Mouse (Mus musculus) limb, embryonic 15.5 days (tissue): Measurements from ENCODE around the gene Ltc4s. TPM values are rescaled to one million over a fixed set of nuclear protein-coding genes. Genes with fewer than 3 reads are reported as not detected.
A peak's percentile ranks its signal among the peaks of the same experiment; 100 is the strongest.

ENCODE experiments used
- ATAC-seq: fragments of 200-750 bp; cut with Nextera tagmentation; 2 replicates; pipeline ENCODE4 v1.8.0; 2017; ENCODE audit warnings: low read depth, moderate TSS enrichment; ENCODE audit not compliant: insufficient number of reproducible peaks, low FRiP score, low TSS enrichment
- H3K27ac ChIP-seq: fragments of 300-500 bp; sonication (generic); 2 replicates; pipeline ENCODE4 v1.5.1; 2015; ENCODE audit warnings: moderate library complexity, mild to moderate bottlenecking, inconsistent platforms
- H3K27me3 ChIP-seq: fragments of 300-500 bp; sonication (generic); 2 replicates; pipeline ENCODE4 v1.6.1; 2015; ENCODE audit warnings: inconsistent platforms
- H3K36me3 ChIP-seq: fragments of 300-500 bp; sonication (generic); 2 replicates; pipeline ENCODE4 v1.6.1; 2015; ENCODE audit warnings: inconsistent platforms
- H3K4me1 ChIP-seq: fragments of 300-500 bp; sonication (generic); 2 replicates; pipeline ENCODE4 v1.6.1; 2015; ENCODE audit warnings: inconsistent platforms
- H3K4me2 ChIP-seq: fragments of 300-500 bp; sonication (generic); 2 replicates; pipeline ENCODE4 v1.6.1; 2015; ENCODE audit warnings: mild to moderate bottlenecking, inconsistent platforms
- H3K4me3 ChIP-seq: fragments of 300-500 bp; sonication (generic); 2 replicates; pipeline ENCODE4 v1.5.1; 2015; ENCODE audit warnings: mild to moderate bottlenecking, inconsistent platforms
- H3K9ac ChIP-seq: fragments of 300-500 bp; sonication (generic); 2 replicates; pipeline ENCODE4 v1.6.1; 2015; ENCODE audit warnings: inconsistent platforms
- H3K9me3 ChIP-seq: fragments of 300-500 bp; sonication (generic); 2 replicates; pipeline ENCODE4 v1.6.1; 2016; ENCODE audit warnings: inconsistent platforms
- WGBS: fragments of 180-500 bp; shearing (Covaris S2); methylation state at CpG from one replicate; pipeline ENCODE4 v1.1.7; 2015; 5-methylcytosine and 5-hydroxymethylcytosine counted together
- polyA plus RNA-seq: library from polyadenylated mRNA; unstranded; fragments of >200 nt; fragmentation: Nextera tagmentation; extraction: Ambion mirVana; gene quantifications from 2 replicates; pipeline ENCODE4 v1.2.1, GENCODE M21; 2015

Gene Ltc4s
- polyA plus RNA-seq, 1 experiment from 2014 or later = 2.1 TPM

DNA sequence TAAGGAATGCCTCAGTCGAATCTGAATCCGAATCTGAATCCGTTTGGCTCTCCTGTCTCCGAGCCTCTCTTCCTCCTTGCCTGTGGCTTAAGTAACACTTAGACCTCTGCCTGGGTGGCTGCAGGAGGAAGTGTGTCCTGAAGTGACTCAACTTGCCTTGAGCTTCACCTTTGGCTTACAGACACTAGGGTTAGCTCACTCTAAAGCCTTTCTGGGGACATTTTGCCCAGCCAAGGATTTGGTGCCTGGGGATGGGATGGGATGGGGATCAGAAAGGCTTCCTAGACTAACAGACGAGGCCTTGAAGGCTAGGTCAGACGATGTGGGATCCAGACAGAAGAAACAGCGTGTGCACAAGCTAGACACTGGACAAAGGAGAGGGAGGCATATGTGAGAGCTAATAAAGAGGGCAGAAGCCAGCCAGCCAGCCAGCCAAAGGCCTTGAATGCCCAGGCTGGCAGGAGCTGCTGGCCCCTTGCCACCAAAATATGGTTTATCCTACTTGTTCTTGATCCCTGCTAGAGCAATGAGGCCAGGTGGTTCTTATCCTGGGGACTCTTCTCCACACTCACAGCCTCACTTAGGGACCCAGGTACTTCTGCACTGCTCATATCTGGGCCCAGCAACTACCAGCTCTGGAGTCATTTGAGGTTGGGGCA is 9.0 kb downstream of the Ltc4s start:
- H3K27ac ChIP-seq = no peak overlapping the region
- peaks cover 6% of the 10 kb centered on the region; the same call in 1 of the 2 replicates for H3K27me3 ChIP-seq
- no peak overlapping the region for H3K4me2 ChIP-seq
- H3K36me3 ChIP-seq = peaks cover 28% of the 10 kb centered on the region
- WGBS = 47% methylated on average over 7 of the region's 7 CpGs
- peaks cover 52% of the 10 kb centered on the region for H3K4me1 ChIP-seq
- H3K4me3 ChIP-seq = no peak overlapping the region
- ATAC-seq = no peak
- no peaks in the 10 kb centered on the region for H3K9me3 ChIP-seq
- no peak overlapping the region for H3K9ac ChIP-seq

DNA sequence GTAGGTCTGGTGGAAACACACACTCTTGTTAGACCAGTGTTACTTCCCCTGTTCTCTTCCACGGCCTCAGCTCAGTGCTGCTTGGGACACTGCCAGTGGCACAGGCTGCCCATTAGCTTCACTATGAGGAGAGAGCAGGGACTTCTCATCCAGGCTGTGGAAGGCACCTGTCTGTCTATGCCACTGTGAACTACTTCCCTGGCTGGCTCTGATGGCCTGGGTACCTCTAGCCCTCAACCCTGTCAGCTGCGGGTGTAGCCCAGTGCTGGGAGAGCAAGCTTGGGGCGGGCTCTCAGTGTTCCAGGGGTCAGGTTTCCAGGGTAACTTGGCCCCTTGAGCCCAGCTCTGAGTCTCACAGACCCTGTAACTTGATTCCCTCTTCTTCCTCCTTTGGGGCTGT is 9.6 kb downstream of the Ltc4s start:
- no peak overlapping the region for H3K4me2 ChIP-seq
- peaks cover 22% of the 10 kb centered on the region for H3K36me3 ChIP-seq
- no peaks in the 10 kb centered on the region for H3K9me3 ChIP-seq
- no peak overlapping the region for H3K27ac ChIP-seq
- peaks cover 58% of the 10 kb centered on the region for H3K4me1 ChIP-seq
- ATAC-seq = no peak
- H3K27me3 ChIP-seq = peaks cover 6% of the 10 kb centered on the region; the same call in 1 of the 2 replicates
- H3K9ac ChIP-seq = no peak overlapping the region
- no peak overlapping the region for H3K4me3 ChIP-seq
- 26% methylated on average over 3 of the region's 3 CpGs for WGBS

DNA sequence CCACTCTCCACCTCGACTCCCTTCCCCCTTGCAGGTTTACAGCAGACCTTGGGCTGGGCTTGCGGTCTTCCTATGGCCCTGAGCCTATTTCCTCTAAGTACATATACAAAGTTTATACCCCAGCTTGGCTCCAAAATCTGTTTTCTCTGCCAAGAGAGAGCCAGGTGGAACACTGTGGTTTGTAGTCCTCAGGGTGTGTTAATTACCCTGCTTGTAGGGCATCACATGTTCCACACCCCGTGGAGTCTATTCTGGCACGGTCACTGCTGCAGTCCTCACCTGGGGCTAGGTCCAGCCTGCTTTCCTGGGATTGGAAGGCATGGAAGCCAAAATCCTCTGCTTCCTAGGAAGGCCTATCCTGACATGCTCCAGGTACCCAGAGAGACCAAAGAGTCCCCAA is 10.7 kb downstream of the Ltc4s start:
- Histone ChIP-seq H3K9ac (no peak overlapping the region), H3K9me3 (no peaks in the 10 kb centered on the region), H3K27ac (no peak overlapping the region), H3K4me1 (peaks cover 60% of the 10 kb centered on the region), H3K4me2 (no peak overlapping the region), H3K4me3 (no peak overlapping the region), H3K36me3 (peaks cover 11% of the 10 kb centered on the region), H3K27me3 (peaks cover 6% of the 10 kb centered on the region; the same call in 1 of the 2 replicates)
- no peak for ATAC-seq
- 67% methylated on average over 4 of the region's 4 CpGs for WGBS

DNA sequence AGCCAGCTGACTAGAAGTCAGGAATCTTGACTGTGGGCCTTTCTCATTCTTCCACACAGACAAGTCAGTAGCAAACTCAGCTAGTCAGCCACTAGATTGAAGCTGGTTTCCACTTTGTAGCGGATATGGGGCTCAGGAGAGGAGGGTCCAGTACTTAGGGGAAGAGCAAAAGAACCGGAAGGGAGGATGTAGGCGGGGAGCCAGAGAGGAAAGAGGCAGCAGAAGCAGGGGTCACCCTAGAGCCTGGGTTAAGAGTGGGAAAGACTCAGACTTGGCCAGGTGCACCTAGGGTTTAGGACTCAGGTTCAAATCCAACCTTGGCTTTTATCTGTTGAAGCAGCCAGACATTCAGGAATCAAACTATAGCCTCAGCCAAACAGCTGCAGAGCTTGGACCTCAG is 11.2 kb downstream of the Ltc4s start:
- Histone ChIP-seq H3K27me3 (peaks cover 6% of the 10 kb centered on the region; the same call in 1 of the 2 replicates), H3K4me3 (no peak overlapping the region), H3K27ac (no peak overlapping the region; the same call in 1 of the 2 replicates), H3K4me1 (peaks cover 61% of the 10 kb centered on the region), H3K9me3 (no peaks in the 10 kb centered on the region), H3K9ac (no peak overlapping the region), H3K4me2 (no peak overlapping the region), H3K36me3 (peaks cover 6% of the 10 kb centered on the region)
- ATAC-seq = no peak
- WGBS = 69% methylated on average over 3 of the region's 3 CpGs

DNA sequence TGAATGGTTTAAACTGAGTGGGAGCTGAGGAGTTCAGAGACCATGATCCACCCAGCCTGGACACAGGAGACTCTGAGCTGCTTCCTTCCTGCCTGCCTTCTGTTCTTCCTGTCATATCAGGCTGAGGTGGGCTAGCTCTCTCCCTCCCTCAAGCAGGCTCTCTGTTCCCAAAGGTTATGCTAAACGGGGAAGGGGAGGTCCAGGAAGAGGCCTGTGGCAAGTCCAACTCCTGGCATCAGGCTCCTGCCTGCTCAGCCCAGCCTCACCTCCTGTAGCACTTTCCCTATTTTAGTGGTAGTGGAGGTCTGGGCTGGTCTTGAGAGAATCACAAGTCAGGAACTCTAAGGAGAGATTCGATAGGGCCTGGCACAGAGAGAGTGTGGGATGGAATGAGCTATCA is 12.0 kb downstream of the Ltc4s start:
- H3K4me2 ChIP-seq = peak overlapping the region; percentile 94
- H3K4me1 ChIP-seq = peaks cover 61% of the 10 kb centered on the region
- H3K36me3 ChIP-seq = no peaks in the 10 kb centered on the region
- H3K27ac ChIP-seq = peak overlapping the region; percentile 80; the same call in 1 of the 2 replicates
- no peaks in the 10 kb centered on the region for H3K9me3 ChIP-seq
- peak overlapping the region; percentile 93 for H3K9ac ChIP-seq
- H3K4me3 ChIP-seq = peak overlapping the region; percentile 85
- WGBS = 35% methylated on average over 2 of the region's 2 CpGs
- H3K27me3 ChIP-seq = peaks cover 6% of the 10 kb centered on the region; the same call in 1 of the 2 replicates
- ATAC-seq = no peak

DNA sequence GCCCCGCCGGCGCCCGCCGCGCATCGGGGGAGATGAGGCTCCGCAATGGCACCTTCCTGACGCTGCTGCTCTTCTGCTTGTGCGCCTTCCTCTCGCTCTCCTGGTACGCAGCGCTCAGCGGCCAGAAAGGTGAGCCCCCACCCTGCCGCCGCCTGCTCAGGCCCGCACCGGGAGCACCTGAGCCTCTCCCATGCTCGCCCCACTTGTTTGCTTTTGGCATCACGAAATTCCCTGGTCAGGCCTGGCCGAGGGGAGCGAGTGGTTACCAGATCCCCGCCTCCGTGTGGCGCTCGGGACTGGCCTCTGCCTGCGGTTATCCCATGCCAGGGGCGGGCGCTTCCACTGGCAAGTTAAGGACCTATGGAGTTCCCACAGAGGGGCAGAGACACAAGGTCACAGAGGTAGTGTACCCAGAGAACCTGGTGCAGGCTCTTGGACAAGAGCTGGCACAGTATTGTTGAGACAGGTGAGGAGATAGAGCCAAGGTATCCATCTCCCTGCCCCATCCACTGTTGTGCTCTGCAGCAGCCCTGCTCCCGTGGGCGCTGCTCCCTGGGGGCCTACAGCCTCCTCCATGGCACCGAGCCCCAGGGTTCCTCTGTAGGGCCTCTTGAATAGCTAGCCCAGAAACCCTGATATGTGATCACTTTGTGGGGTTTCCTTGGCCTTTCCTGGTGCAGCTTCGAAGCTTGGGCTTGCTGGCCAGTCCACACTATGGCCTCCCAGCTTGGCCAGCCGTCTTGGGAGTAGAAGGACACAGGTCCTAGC is 12.6 kb downstream of the Ltc4s start:
- Histone ChIP-seq H3K4me3 (peak overlapping the region; percentile 85), H3K4me1 (peaks cover 57% of the 10 kb centered on the region), H3K36me3 (no peaks in the 10 kb centered on the region), H3K27me3 (peaks cover 3% of the 10 kb centered on the region; the same call in 1 of the 2 replicates), H3K9ac (peak overlapping the region; percentile 93), H3K27ac (peak overlapping the region; percentile 80), H3K4me2 (peak overlapping the region; percentile 94), H3K9me3 (no peaks in the 10 kb centered on the region)
- no peak for ATAC-seq
- WGBS = 3% methylated on average over 34 of the region's 34 CpGs

DNA sequence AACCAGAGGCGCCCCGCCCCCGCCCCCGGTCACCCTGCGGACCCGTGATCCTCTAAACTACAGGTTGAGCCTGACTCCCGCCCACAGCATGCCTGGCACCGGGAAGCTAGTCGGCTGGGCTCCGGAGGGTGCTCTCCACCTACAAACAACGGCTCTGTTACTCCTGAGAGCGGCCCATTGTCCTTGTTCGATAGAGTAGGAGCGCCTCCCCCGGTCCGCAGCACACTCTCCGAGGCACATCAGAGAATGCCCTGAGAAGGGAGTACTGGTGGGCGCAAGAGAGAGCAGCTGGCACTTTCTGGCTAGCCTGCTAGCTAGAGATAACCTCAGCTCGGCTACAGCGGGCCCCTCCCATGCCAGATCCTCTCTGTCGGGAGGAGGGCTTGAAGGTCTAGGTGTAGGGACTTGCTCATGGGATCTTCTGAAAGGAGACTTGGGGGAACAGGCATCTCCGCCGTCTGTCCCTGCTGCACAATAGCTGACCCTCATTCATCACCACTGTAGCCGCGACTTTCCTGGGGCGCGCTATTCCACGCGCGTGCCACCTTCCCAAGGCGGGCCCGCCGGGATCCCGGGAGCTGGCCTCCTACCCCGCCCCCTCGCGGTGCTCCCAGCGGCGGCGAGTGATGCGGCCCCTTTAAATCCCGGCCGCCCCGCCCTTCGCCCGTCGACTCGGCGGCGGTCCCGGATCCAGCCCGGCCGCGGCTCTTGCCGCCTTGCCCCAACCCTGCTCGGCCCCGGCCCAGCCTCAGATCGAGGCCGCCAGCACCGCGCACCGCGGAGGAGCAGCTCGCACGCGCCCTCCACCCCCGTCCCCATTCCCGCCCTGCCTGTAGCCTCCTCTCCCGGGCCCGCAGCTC is 13.5 kb downstream of the Ltc4s start:
- H3K4me3 ChIP-seq = peak overlapping the region; percentile 85
- no peaks in the 10 kb centered on the region for H3K27me3 ChIP-seq
- WGBS = 1% methylated on average over 66 of the region's 70 CpGs
- H3K4me1 ChIP-seq = peaks cover 49% of the 10 kb centered on the region
- H3K9ac ChIP-seq = peak overlapping the region; percentile 93
- ATAC-seq = peak; percentile 77
- H3K36me3 ChIP-seq = no peaks in the 10 kb centered on the region
- H3K4me2 ChIP-seq = peak overlapping the region; percentile 94
- peak overlapping the region; percentile 80 for H3K27ac ChIP-seq
- H3K9me3 ChIP-seq = no peaks in the 10 kb centered on the region

DNA sequence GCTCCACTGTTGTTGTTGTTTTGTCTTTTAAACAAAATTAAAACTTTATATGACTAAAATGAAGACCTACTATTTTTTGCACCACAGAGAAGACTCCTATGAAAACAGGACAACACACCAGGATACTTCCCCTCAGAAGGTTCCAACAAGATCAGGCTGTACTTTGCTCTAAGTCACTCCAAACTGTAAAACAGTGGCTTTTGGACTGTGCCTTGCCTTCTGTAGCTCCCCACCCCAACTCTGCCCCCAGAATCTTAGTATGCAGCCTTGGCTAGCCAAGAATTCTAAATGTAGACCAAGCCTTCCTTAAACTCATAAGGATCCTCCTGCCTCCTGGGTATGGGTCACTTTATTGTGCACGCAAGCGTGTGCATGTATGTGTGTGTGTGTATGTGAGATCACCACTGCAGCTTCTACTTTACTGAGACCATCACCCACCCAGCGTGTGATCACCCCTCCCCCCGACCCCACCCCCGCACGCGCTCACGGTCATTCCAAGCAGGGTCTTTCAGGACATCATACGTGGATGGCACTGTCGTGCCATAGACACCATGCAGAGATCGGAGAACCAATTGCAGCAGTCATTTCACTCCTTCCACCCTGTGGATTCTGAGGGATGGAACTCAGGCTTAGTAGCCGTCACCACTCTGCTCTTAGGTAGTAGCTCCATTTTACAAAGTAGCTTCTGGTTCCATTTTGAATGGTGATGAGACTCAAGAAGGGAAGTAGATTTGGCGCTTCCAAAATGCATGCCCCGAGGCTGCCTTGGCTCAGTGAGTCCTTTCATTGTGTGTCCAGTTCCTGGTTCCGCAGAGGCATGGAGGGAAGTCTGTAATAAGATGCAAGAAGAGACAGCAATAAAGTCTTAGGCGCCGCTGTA is 14.4 kb downstream of the Ltc4s start:
- 7% methylated on average over 17 of the region's 17 CpGs for WGBS

DNA sequence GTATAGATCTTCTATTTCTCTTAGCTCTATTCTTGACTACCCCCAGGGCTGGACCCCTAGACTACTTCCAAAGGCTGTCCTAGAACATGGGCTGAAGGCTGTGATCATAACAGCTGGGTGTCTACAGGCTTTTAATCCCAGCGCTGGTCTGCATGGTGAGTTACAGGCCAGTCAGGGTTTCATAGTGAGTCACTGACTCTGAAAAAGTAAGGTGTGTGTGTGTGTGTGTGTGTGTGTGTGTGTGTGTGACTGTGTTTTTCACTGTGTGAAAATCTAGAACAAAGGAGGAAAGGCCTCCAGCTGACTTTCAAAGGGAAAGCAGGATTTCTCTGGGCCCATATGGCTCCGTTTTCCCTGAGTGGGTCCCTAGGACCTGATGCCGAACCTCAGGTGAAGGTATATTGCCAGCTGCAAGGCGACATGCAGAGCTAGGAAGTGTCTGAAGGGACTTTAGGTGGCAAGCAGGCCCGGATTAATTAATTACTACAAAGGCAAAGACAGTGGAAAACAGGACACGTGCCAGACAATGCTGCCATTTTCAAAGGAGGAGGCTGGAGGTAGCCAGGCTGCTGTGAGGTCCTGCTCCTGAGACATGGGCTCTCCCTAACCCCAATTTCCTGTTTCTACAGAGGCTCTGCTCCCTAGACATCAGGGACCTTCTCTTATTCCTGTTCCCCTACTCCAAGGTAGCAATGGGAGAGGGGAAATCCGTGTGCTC is 15.7 kb downstream of the Ltc4s start:
- no peaks in the 10 kb centered on the region for H3K36me3 ChIP-seq
- peaks cover 30% of the 10 kb centered on the region for H3K4me1 ChIP-seq
- ATAC-seq = no peak
- no peak overlapping the region for H3K27ac ChIP-seq
- H3K4me2 ChIP-seq = no peak overlapping the region
- H3K27me3 ChIP-seq = no peaks in the 10 kb centered on the region
- no peak overlapping the region for H3K9ac ChIP-seq
- 55% methylated on average over 7 of the region's 7 CpGs for WGBS
- no peaks in the 10 kb centered on the region for H3K9me3 ChIP-seq
- H3K4me3 ChIP-seq = no peak overlapping the region

More for the DNA sequence above, 14.4 kb downstream of the Ltc4s start:
- no peaks in the 10 kb centered on the region for H3K36me3 ChIP-seq
- peak overlapping the region; percentile 85 for H3K4me3 ChIP-seq
- H3K27me3 ChIP-seq = no peaks in the 10 kb centered on the region
- peak overlapping the region; percentile 80 for H3K27ac ChIP-seq
- peak overlapping the region; percentile 93 for H3K9ac ChIP-seq
- no peak for ATAC-seq
- peak overlapping the region; percentile 94 for H3K4me2 ChIP-seq
- H3K4me1 ChIP-seq = peaks cover 43% of the 10 kb centered on the region
- H3K9me3 ChIP-seq = no peaks in the 10 kb centered on the region

DNA sequence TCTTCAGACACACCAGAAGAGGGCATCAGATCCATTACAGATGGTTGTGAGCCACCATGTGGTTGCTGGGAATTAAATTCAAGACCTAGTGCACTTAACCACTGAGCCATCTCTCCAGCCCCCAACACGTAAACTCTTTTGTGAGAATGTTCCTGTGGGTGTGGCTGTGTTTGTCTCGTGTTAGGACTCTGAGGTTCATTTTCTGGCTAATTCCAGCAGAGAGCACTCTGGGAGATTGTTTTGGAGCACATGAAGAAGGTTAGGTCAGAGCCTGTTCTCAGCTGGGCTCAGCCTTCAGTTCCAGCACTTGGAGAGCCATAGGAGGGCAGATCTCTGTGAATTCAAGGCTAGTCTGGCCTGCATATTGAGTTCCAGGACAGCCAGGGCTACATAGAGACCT is 18.6 kb downstream of the Ltc4s start:
- no peaks in the 10 kb centered on the region for H3K27me3 ChIP-seq
- no peak overlapping the region for H3K9ac ChIP-seq
- no peak for ATAC-seq
- 28% methylated on average over 2 of the region's 2 CpGs for WGBS
- no peak overlapping the region for H3K4me3 ChIP-seq
- H3K4me2 ChIP-seq = no peak overlapping the region
- peaks cover 22% of the 10 kb centered on the region for H3K4me1 ChIP-seq
- no peak overlapping the region for H3K27ac ChIP-seq
- H3K9me3 ChIP-seq = no peaks in the 10 kb centered on the region
- no peaks in the 10 kb centered on the region for H3K36me3 ChIP-seq
